Mouse (Mus musculus): ENCODE measurements around the gene Nek7.

Gene Nek7

GRCm38 (mm10) chr1:138510566-138510965 is 109.4 kb downstream of the Nek7 start:
- DNase-seq (ENCODE audit: low read depth, low spot score), result no peak

- no peak for DNase-seq (ENCODE audit: low read depth, low spot score)
Measured at GRCm38 (mm10) chr1:138507446-138508043, 112.4 kb downstream of the Nek7 start.

- no peak for DNase-seq (ENCODE audit: low read depth, low spot score)
Measured at GRCm38 (mm10) chr1:138507014-138507413, 112.9 kb downstream of the Nek7 start.

- DNase-seq (ENCODE audit: low read depth, low spot score), result peak; percentile 19
Measured at GRCm38 (mm10) chr1:138504228-138504627, 115.7 kb downstream of the Nek7 start.

- no peak for DNase-seq (ENCODE audit: low read depth, low spot score)
Measured at GRCm38 (mm10) chr1:138500691-138501090, 119.2 kb downstream of the Nek7 start.

- no peak for DNase-seq (ENCODE audit: low read depth, low spot score)
Measured at GRCm38 (mm10) chr1:138500155-138500554, 119.8 kb downstream of the Nek7 start.

GRCm38 (mm10) chr1:138499461-138499860 is 120.5 kb downstream of the Nek7 start:
- no peak for DNase-seq (ENCODE audit: low read depth, low spot score)

GRCm38 (mm10) chr1:138491382-138492097 is 128.4 kb downstream of the Nek7 start:
- DNase-seq (ENCODE audit: low read depth, low spot score), result no peak

GRCm38 (mm10) chr1:138487569-138487968 is 132.4 kb downstream of the Nek7 start:
- no peak for DNase-seq (ENCODE audit: low read depth, low spot score)

- no peak for DNase-seq (ENCODE audit: low read depth, low spot score)
Measured at GRCm38 (mm10) chr1:138480694-138481093, 139.2 kb downstream of the Nek7 start.

GRCm38 (mm10) chr1:138465352-138465751 is 154.6 kb downstream of the Nek7 start:
- DNase-seq (ENCODE audit: low read depth, low spot score), result no peak

- DNase-seq (ENCODE audit: low read depth, low spot score), result no peak
Measured at GRCm38 (mm10) chr1:138461425-138461824, 158.5 kb downstream of the Nek7 start.

GRCm38 (mm10) chr1:138449476-138449851 is 170.5 kb downstream of the Nek7 start:
- no peak for DNase-seq (ENCODE audit: low read depth, low spot score)

GRCm38 (mm10) chr1:138448635-138449475 is 171.1 kb downstream of the Nek7 start:
- no peak for DNase-seq (ENCODE audit: low read depth, low spot score)

- DNase-seq (ENCODE audit: low read depth, low spot score), result no peak
Measured at GRCm38 (mm10) chr1:138446846-138447245, 173.1 kb downstream of the Nek7 start.

Measured in ZHBTc4 (cell line).